Mouse (Mus musculus): ENCODE measurements around the gene Nsf.

GRCm38 (mm10) chr11:103853284-103853920, 100.5 kb downstream of the Nsf start:
- TF ChIP-seq CTCF (IDR thresholded peaks at IDR 0.05; ENCODE audit: low read depth) = no peak
- no peak for TF ChIP-seq EP300 (optimal IDR thresholded peaks at IDR 0.05)
